Mouse (Mus musculus): ENCODE measurements around the gene Myh9. TPM values are rescaled to one million over a fixed set of nuclear protein-coding genes. Genes with fewer than 3 reads are reported as not detected.

The Myh9 gene
- total RNA-seq, 2 experiments from 2014 or later, result 88.3 to 96.3 TPM

- no peak for DNase-seq (ENCODE audit: low spot score in 2 of 2)
- no peak for TF ChIP-seq CTCF (conservative IDR thresholded peaks at IDR 0.05)
- peak overlapping the region; percentile 17; the same call in 1 of the 2 replicates for H3K4me3 ChIP-seq
- peak overlapping the region; percentile 77 for H3K27ac ChIP-seq
Observed at GRCm38 (mm10) chr15:77815867-77816600, 25.9 kb downstream of the Myh9 start.

GRCm38 (mm10) chr15:77813639-77814375 lies 28.2 kb downstream of the Myh9 start:
- no peak overlapping the region for H3K4me3 ChIP-seq
- no peak for DNase-seq (ENCODE audit: low spot score in 2 of 2)
- H3K27ac ChIP-seq, result peak overlapping the region; percentile 61; the same call in 1 of the 2 replicates
- peak; percentile 55 for TF ChIP-seq CTCF (conservative IDR thresholded peaks at IDR 0.05)

GRCm38 (mm10) chr15:77812578-77812977 lies 29.4 kb downstream of the Myh9 start:
- no peak for DNase-seq (ENCODE audit: low spot score in 2 of 2)
- no peak for TF ChIP-seq CTCF (conservative IDR thresholded peaks at IDR 0.05)
- no peak overlapping the region for H3K4me3 ChIP-seq
- H3K27ac ChIP-seq, result no peak overlapping the region

- DNase-seq (ENCODE audit: low spot score in 2 of 2), result no peak
- Histone ChIP-seq H3K4me3 (no peak overlapping the region), H3K27ac (peak overlapping the region; percentile 72; the same call in 1 of the 2 replicates)
- TF ChIP-seq CTCF (conservative IDR thresholded peaks at IDR 0.05), result no peak
Observed at GRCm38 (mm10) chr15:77811099-77811760, 30.7 kb downstream of the Myh9 start.

- H3K4me3 ChIP-seq, result no peak overlapping the region
- no peak for TF ChIP-seq CTCF (conservative IDR thresholded peaks at IDR 0.05)
- peak overlapping the region; percentile 72; the same call in 1 of the 2 replicates for H3K27ac ChIP-seq
- peak in 1 of 2 experiments; percentile 37 for DNase-seq (ENCODE audit: low spot score in 2 of 2)
Observed at GRCm38 (mm10) chr15:77810416-77811098, 31.4 kb downstream of the Myh9 start.

- no peak overlapping the region for H3K4me3 ChIP-seq
- DNase-seq (ENCODE audit: low spot score in 2 of 2), result no peak
- H3K27ac ChIP-seq, result no peak overlapping the region
- no peak for TF ChIP-seq CTCF (conservative IDR thresholded peaks at IDR 0.05)
Observed at GRCm38 (mm10) chr15:77809434-77809833, 32.5 kb downstream of the Myh9 start.

- no peak for DNase-seq (ENCODE audit: low spot score in 2 of 2)
- H3K27ac ChIP-seq, result peak overlapping the region; percentile 89
- no peak overlapping the region for H3K4me3 ChIP-seq
- TF ChIP-seq CTCF (conservative IDR thresholded peaks at IDR 0.05), result no peak
Observed at GRCm38 (mm10) chr15:77807264-77807585, 34.8 kb downstream of the Myh9 start.

- DNase-seq (ENCODE audit: low spot score in 2 of 2), result no peak
- TF ChIP-seq CTCF (conservative IDR thresholded peaks at IDR 0.05), result no peak
- no peak overlapping the region for H3K4me3 ChIP-seq
- H3K27ac ChIP-seq, result peak overlapping the region; percentile 89
Observed at GRCm38 (mm10) chr15:77806565-77807263, 35.3 kb downstream of the Myh9 start.

- peak overlapping the region; percentile 89 for H3K27ac ChIP-seq
- H3K4me3 ChIP-seq, result no peak overlapping the region
- no peak for TF ChIP-seq CTCF (conservative IDR thresholded peaks at IDR 0.05)
- DNase-seq (ENCODE audit: low spot score in 2 of 2), result peak in 1 of 2 experiments; percentile 48
Observed at GRCm38 (mm10) chr15:77805657-77806056, 36.3 kb downstream of the Myh9 start.

- peak overlapping the region; percentile 89; the same call in 1 of the 2 replicates for H3K27ac ChIP-seq
Observed at GRCm38 (mm10) chr15:77804949-77805348, 37.0 kb downstream of the Myh9 start.

GRCm38 (mm10) chr15:77804460-77804859 lies 37.5 kb downstream of the Myh9 start:
- no peak for DNase-seq (ENCODE audit: low spot score in 2 of 2)
- H3K4me3 ChIP-seq, result no peak overlapping the region
- H3K27ac ChIP-seq, result peak overlapping the region; percentile 89; the same call in 1 of the 2 replicates
- no peak for TF ChIP-seq CTCF (conservative IDR thresholded peaks at IDR 0.05)

More at GRCm38 (mm10) chr15:77804949-77805348, 37.0 kb downstream of the Myh9 start:
- no peak for TF ChIP-seq CTCF (conservative IDR thresholded peaks at IDR 0.05)
- no peak overlapping the region for H3K4me3 ChIP-seq
- DNase-seq (ENCODE audit: low spot score in 2 of 2), result no peak

- no peak for DNase-seq (ENCODE audit: low spot score in 2 of 2)
- TF ChIP-seq CTCF (conservative IDR thresholded peaks at IDR 0.05), result no peak
- Histone ChIP-seq H3K4me3 (no peak overlapping the region), H3K27ac (peak overlapping the region; percentile 89)
Observed at GRCm38 (mm10) chr15:77803747-77804146, 38.2 kb downstream of the Myh9 start.
